In the genomic region with DNA sequence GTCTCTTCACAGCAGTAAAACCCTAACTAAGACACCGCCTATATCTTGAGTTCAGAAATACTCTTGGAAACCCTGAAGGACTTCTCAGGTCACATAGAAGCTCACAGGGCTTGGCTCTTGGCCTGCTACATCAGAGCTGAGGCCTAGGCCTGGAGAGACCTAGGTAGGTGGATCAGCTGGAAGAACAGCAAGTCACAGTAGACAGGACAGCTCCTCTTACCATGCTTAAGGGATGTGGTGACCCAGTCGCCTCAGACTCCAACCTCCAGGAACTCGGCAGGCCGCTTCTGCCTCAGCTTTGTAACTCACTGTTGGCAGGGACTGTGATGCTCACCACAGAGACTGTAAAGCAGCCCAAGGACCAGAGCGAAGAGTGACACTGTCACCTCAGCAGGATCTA, we compare ENCODE assay signal across 23 mouse cellular contexts. TPM values are rescaled to one million over a fixed set of nuclear protein-coding genes. Genes with fewer than 3 reads are reported as not detected.
A peak's percentile ranks its signal among the peaks of the same experiment; 100 is the strongest.
DNase-seq lines count a peak whose midpoint lies in the region; ATAC-seq lines count a peak whose summit lies in the region.
"Had no signal": no experiment of that assay in that cellular context is flagged by ENCODE, and none has a peak within 500 bp of the region (broad histone marks: within the 10 kb centered on the region; RNA-seq: fewer than 3 reads in every experiment).

No protein-coding gene starts in this region.

- no peak overlapping the region for H3K9ac ChIP-seq in embryonic facial prominence, embryonic 15.5 days
- H3K9ac ChIP-seq: embryonic facial prominence, embryonic 13.5 days; forebrain, embryonic 13.5 days; forebrain, embryonic 15.5 days; forebrain, postnatal 0 days had no signal

- no peak for DNase-seq in embryonic facial prominence, embryonic 10.5 days (ENCODE audit: low spot score)
- peak; percentile 50 for DNase-seq in gastrocnemius, postnatal 25 days
- no peak for DNase-seq in gastrocnemius, postnatal 4 days (ENCODE audit: low spot score in 2 of 2)
- peak; percentile 69 for DNase-seq in skeletal muscle tissue, adult 2 months (ENCODE audit: low read depth, low spot score)
- DNase-seq: adrenal gland, adult 8-10 months; adrenal gland, postnatal 14 days; adrenal gland, postnatal 36 days; B cell, adult 2 months; cerebellum, adult 11-12 months; cerebellum, adult 2 months; cerebellum, adult 9-10 months; cerebellum, postnatal 10 days; cerebellum, postnatal 25 days; forebrain, postnatal 0 days had no signal

- H3K27me3 ChIP-seq in embryonic facial prominence, embryonic 15.5 days, result no peaks in the 10 kb centered on the region
- no peaks in the 10 kb centered on the region for H3K27me3 ChIP-seq in embryonic facial prominence, embryonic 10.5 days (replicated peaks; ENCODE audit: low read depth, poor library complexity, severe bottlenecking)
- H3K27me3 ChIP-seq: CH12.LX; embryonic facial prominence, embryonic 13.5 days; forebrain, embryonic 13.5 days; forebrain, embryonic 15.5 days; Patski had no signal

- 95% methylated on average over 5 of the region's 5 CpGs for WGBS in embryonic facial prominence, embryonic 15.5 days
- 92% methylated on average over 5 of the region's 5 CpGs for WGBS in embryonic facial prominence, embryonic 10.5 days

- H3K36me3 ChIP-seq in embryonic facial prominence, embryonic 15.5 days, result peaks cover 80% of the 10 kb centered on the region
- peaks cover 100% of the 10 kb centered on the region for H3K36me3 ChIP-seq in embryonic facial prominence, embryonic 10.5 days (replicated peaks)

- peaks cover 9% of the 10 kb centered on the region; the same call in 1 of the 2 replicates for H3K4me1 ChIP-seq in embryonic facial prominence, embryonic 15.5 days
- H3K4me1 ChIP-seq in embryonic facial prominence, embryonic 10.5 days, result no peaks in the 10 kb centered on the region
- H3K4me1 ChIP-seq: embryonic facial prominence, embryonic 13.5 days; forebrain, embryonic 13.5 days; forebrain, embryonic 15.5 days had no signal

- no peak overlapping the region for H3K4me2 ChIP-seq in embryonic facial prominence, embryonic 15.5 days (replicated peaks)
- H3K4me2 ChIP-seq: embryonic facial prominence, embryonic 13.5 days; forebrain, embryonic 13.5 days; forebrain, embryonic 15.5 days had no signal

- H3K4me3 ChIP-seq in embryonic facial prominence, embryonic 15.5 days (replicated peaks), result no peak overlapping the region
- no peak overlapping the region for H3K4me3 ChIP-seq in embryonic facial prominence, embryonic 10.5 days
- H3K4me3 ChIP-seq: embryonic facial prominence, embryonic 13.5 days; forebrain, embryonic 13.5 days; forebrain, embryonic 15.5 days had no signal

- 0 out of 2 replicates have a peak, but pooled peaks have one; percentile 21 for ATAC-seq in embryonic facial prominence, embryonic 15.5 days (ENCODE audit: insufficient number of reproducible peaks, low FRiP score, low TSS enrichment, low read depth)
- ATAC-seq: activated CD4-positive, CD25-positive, alpha-beta regulatory T cell, adult 4 months; CD4-positive, CD25-positive, alpha-beta regulatory T cell, adult 4 months; forebrain, embryonic 13.5 days; forebrain, embryonic 15.5 days; forebrain, postnatal 0 days; Patski had no signal

- H3K9me3 ChIP-seq in embryonic facial prominence, embryonic 15.5 days (replicated peaks), result no peaks in the 10 kb centered on the region
- peaks cover under 1% of the 10 kb centered on the region; the same call in 1 of the 2 replicates for H3K9me3 ChIP-seq in embryonic facial prominence, embryonic 10.5 days
- H3K9me3 ChIP-seq: embryonic facial prominence, embryonic 13.5 days; forebrain, embryonic 13.5 days; forebrain, embryonic 15.5 days; G1E had no signal

- H3K27ac ChIP-seq in embryonic facial prominence, embryonic 15.5 days (replicated peaks), result no peak overlapping the region
- no peak overlapping the region for H3K27ac ChIP-seq in embryonic facial prominence, embryonic 10.5 days (replicated peaks)
- H3K27ac ChIP-seq: embryonic facial prominence, embryonic 13.5 days; forebrain, embryonic 13.5 days; forebrain, embryonic 15.5 days had no signal

RNA-seq across cellular contexts. Expression of a gene that starts 13.1 kb away (rescaled TPM):
- polyA plus RNA-seq in embryonic facial prominence, embryonic 15.5 days (2015; fragmentation: Nextera tagmentation; extraction: Ambion mirVana), result 275 and 292 TPM in 2 replicates
- 478 and 497 TPM in 2 replicates for polyA plus RNA-seq in embryonic facial prominence, embryonic 10.5 days (2016; fragmentation: Nextera tagmentation; extraction: Ambion mirVana)
- total RNA-seq in gastrocnemius, postnatal 25 days (2021), result 10 to 100 TPM; 61.8 to 62.6 TPM
- total RNA-seq in gastrocnemius, postnatal 4 days (2021), result 10 to 100 TPM; 80.2 to 89.7 TPM

RNA-seq across cellular contexts. Expression of a gene that starts 55.6 kb away (rescaled TPM):
- 3.4 and 3.7 TPM in 2 replicates for polyA plus RNA-seq in embryonic facial prominence, embryonic 15.5 days (2015; fragmentation: Nextera tagmentation; extraction: Ambion mirVana)
- polyA plus RNA-seq in embryonic facial prominence, embryonic 10.5 days (2016; fragmentation: Nextera tagmentation; extraction: Ambion mirVana), result 1.3 and 1.5 TPM in 2 replicates
- under 1 TPM; 0.21 to 0.36 TPM for total RNA-seq in gastrocnemius, postnatal 25 days (2021)
- 1 to 10 TPM; 1.4 to 1.5 TPM for total RNA-seq in gastrocnemius, postnatal 4 days (2021)
- polyA plus RNA-seq: G1E, Patski had no signal

Comparison
In these comparisons a context has a peak if more than half of its experiments do, and no peak if none do; other contexts are left out.
1. DNase-seq: peak in gastrocnemius, postnatal 25 days (single experiment) and skeletal muscle tissue, adult 2 months (single experiment); none in embryonic facial prominence, embryonic 10.5 days (single experiment) and gastrocnemius, postnatal 4 days (0 of 2).